Mouse (Mus musculus) liver, adult 2 months (tissue): ENCODE measurements around the gene Brd4.

Experiments
- CTCF ChIP-seq: fragments of 200-500 bp; IDR thresholded peaks from 2 replicates; pipeline ENCODE4 v1.5.1; 2011; ENCODE audit warnings: low read depth, low read length, control low read depth
- POLR2A ChIP-seq: fragments of 200-500 bp; IDR thresholded peaks from 2 replicates; pipeline ENCODE4 v1.6.1; 2011; ENCODE audit warnings: low read length, control low read depth; ENCODE audit not compliant: insufficient read depth; ENCODE audit errors: extremely low read depth

DNA sequence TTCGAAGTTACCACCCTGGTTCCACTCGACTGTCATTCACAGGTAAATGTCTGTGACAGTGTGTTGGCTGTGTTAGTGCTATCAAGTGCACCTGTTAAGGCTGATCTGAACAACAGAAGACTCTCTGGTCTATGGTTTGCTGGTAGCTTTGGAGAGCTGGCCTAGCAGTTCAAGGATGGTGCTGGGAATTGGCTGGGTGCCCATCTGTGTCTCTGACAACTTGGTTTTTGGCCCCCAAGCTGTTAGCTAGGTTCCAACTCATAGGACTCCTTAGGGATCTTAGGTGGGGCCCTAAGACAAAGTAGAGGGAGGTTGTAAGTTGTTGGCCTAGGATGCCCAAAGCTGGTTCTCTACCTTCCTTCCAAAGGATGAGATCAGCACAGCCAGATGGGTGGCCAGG, 84.7 kb downstream of the Brd4 start:
- TF ChIP-seq CTCF (no peak), POLR2A (no peak)
